Mouse (Mus musculus) cerebellum, adult 9-11 months (tissue): ENCODE measurements around the gene Rbms3.

Experiments used
- DNase-seq: peaks from one replicate; pipeline ENCODE4 v3.0.0; 2022

The Rbms3 gene

DNA sequence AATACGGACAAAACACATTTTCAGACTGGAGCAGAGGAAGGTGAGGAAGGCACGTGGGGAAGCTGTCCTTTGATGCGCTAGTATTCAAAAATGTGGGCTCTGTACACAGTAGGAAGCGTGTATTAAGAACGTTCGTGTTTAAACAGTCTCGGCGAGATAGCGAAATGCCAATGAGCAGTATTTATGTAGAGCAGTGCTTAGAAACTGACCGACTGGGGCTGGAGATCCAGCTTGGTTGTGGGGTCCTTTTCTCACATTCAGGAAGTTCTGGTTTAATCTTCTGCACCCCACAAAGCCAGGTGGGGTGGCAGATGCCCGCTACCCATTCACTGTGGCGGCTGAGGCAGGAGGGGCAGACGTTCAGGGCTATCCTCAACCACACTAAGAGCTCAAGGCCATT, 153.0 kb downstream of the Rbms3 start:
- no peak for DNase-seq

DNA sequence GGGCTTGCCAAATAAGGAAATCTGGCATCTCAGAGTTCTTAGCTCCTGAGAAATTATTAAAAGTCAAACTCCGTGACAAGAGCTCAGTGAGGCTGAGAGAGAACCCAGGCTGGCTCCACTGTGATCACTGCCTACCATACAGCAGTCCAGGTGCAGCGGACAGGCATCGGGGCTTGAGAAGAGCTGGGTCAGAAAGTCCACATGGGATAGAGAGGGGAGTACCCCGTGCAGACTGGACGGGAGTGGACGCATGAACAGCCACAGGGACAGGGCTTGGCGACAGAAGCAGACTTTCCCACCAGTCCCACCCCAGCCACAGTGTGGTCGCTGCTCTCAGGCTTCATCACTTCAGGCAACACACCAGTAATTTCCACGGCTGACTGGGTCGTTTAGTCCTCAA, 176.9 kb downstream of the Rbms3 start:
- DNase-seq: no peak

DNA sequence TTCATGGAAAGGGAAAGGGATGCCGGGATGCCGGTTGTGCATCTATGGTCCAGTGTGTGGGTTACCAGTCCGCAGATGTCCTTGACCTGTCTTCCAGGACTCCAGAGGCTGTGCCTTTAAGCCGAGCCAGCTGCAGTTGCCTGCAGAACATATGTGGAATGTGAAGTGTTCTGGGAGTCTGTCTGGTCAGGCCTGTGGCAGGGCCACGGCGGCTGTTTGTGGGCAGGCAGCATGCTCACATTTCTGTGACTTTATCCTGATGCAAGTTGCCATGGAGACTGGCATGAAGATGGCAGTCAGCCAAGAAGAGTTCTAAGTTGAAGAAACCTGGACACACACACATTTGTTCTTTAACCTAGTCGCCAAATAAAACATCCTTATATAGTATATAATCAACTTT, 187.1 kb downstream of the Rbms3 start:
- no peak for DNase-seq

DNA sequence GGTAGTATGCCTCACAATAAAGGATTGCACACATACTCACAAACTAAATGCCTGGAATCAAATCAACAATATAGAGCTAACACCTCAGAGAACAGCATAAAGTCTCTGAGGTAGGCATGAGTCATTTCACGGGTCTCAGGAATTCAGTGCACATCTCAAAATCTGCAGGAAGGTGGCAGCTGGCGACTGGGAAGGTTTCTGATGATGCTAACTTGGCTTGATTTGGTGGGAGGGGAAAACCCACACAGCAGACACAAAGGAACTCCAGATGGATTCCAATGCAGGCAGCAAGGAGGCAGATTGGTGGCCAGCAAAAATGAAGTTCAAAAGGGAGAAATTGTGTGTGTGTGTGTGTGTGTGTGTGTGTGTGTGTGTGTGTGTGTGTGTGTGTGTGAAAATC, 193.9 kb downstream of the Rbms3 start:
- no peak for DNase-seq

DNA sequence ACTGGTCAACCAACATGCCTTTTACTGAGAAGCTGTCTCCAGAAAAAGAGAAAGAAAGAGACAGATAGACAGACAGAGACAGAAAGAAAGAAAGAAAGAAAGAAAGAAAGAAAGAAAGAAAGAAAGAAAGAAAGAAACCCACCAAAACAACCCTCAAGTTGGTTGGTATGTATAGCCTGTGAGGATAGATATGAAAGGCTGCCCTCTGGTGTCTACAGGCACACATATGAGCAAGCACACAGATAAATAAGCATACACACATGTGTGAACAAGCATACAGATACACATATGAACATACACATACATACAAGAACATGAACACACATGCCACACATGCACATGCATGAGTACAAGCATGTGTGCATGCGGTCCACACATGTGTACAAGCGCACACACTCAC, 199.0 kb downstream of the Rbms3 start:
- DNase-seq: no peak

DNA sequence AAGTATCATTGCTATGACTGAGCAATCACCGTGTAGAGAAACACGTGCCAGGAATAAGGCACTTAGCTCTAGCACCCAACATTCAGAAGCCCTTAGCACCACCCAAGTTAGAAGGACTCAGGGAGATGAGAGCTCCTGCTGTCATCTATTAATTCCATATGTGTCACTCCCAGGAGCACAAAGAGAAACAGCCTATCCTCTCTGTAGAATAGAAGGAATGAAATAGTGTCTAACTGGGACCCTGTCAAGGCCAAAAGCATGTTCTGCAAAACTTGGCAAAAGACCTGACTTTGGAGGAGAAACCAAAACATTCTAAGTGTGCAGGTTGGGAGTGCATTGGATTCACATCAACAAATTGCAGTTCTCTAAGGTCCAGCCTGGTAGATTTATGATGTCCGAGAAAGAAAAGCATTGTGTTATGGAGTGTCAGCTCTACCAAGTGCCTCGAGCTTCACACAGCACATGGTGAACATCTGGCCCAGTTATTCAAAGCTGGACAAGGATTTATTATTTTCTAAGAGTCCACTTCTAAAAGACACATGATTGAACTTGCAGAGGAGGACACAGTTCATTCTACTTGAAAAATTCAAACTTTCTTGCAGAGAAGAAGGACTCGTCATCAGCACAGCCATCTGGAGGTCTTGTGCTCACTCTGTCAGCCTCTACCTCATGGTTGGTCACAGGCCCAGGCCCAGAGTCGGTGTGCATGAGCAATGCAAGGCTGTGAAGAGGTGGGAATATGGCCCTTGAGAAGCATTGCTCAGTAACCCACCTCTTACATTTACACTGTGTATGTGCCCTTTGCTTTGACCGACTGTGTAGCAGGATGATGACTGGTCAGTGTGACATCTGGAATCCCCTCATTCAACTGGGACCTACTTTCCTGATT, 200.3 kb downstream of the Rbms3 start:
- no peak for DNase-seq

DNA sequence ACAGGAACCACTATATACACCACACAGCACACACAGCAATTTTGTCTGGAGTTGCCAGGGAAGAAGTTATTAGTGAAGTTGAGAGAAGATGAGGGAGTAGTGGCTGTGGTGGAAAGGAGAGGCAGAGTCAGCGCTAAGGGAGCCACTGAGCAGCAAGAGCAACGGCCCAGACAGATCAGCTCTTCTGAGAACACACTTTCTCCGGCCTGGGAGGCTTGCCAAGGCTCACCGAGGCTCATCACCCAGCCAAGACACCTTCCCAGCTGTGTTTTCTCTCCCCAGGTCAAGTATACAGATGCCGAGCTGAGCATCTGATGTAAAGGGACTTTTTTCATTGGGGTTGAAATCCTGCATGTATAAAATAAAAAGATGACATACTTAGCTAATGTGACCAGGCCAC, 206.5 kb downstream of the Rbms3 start:
- DNase-seq: no peak

DNA sequence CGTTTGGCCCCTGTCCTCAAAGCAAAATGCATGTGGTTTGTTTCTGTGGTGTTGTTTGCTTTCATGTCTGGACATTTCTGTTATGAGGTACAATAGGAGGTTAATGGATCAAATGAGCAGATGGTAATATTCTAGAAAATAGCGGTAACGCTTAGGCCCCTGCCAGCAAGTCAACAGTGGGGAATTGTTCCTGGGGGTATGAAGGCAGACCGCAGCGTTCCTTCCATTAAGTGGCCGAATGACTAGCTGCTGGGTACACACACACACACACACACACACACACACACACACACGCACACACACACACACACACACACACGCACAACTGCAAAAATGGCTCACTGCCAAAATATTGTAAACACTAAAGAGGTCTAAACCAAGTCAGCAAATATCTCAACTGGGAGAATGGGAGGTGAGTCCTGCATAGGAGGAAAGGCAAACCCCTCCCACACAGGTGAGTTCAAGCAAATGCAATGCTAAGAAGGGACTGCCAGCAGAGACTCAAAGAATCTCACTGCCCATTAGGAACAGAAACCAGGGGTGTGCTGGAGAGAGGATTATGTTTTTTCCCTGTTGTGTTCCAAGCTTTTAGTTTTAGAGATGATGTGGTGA, 209.7 kb downstream of the Rbms3 start:
- no peak for DNase-seq

DNA sequence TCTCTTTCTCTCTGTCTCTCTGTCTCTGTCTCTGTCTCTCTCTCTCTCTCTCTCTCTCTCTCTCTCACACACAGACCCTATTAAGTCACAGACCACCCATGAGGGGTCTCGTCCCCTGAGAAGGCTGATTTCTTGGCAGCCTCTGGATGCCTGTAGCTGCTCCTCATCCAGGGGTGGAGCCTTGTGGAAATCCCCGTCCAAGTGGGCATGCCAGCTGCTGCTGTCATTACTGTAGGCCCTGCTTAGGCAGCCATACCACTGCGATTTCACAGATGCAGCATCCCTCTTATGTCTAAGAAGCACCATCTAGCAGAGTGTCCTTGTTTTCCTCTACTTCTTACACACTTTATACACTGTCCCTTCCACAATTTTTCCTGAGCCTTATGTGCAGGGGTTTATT, 216.5 kb downstream of the Rbms3 start:
- no peak for DNase-seq

DNA sequence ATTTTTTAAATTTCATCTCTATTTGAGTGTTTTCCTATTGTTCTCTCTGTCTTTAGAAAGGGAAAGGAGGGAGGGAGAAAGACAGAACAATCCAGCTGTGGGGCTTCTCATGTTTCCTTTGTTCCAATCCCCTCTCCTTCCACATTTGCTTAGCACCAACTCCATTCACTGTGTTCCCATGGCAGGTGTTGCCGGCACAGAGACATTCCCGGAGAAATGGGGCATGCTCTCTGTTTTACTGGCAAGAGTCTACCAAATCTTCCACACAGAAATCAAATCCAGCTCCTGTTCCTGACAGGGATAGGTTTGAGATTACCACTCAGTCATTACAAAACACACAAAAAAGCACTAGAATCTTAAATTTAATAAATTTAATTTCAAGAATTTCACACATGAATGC, 217.1 kb downstream of the Rbms3 start:
- no peak for DNase-seq

DNA sequence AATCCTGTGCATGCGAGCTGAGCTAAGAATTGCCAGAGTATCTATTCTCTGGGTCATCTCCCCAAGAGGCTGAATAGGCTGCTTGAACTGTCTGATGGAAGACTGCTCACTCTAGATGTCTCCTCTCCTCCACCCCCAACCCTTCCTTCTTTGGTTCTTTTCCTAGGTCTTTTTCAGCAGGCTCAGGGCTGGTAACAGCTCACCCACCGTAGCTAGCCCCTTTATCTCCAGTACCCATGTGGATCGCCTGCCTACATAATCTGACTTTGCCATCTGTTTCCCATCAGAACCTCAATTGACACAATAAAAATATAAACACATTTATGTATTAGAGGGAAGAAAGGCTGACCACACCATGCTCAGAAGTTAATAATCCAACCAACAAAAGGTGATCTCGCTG, 225.1 kb downstream of the Rbms3 start:
- DNase-seq: no peak

DNA sequence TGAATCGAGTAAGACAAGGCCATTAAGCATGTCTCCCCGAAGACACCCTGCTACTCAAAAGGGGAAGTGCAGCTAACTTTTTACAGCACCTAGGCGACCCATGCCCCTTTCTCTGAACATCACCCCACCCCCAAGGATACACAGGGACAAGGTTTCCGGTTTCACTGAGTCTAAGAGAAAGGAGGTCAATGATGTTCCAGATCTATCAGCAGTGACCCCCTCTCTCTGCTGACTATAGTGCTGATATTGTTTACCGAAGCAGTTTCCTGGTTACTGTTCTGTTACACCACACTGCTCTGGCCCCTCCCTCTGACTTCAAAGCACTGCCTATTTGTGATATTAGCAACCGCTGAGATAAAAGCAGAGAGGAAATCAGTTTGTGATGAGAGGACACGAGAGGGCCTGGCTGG, 229.4 kb downstream of the Rbms3 start:
- DNase-seq: no peak

DNA sequence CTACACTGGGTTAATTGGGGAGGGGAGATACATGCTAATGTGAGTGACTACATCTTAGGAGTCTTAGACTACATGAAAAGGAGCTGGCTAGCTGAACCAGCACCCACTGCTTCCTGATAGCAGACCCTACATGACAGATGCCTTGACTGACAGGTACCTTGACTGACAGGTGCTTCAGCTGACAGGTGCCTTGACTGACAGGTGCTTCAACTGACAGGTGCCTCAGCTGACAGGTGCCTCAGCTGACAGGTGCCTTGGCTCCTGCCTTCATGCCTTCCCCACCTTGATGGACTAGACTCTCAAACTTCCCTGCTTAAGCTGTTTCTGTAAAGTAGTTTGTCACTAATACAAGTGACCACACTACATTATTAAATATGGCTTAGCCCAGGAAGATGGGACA, 232.6 kb downstream of the Rbms3 start:
- DNase-seq: no peak

DNA sequence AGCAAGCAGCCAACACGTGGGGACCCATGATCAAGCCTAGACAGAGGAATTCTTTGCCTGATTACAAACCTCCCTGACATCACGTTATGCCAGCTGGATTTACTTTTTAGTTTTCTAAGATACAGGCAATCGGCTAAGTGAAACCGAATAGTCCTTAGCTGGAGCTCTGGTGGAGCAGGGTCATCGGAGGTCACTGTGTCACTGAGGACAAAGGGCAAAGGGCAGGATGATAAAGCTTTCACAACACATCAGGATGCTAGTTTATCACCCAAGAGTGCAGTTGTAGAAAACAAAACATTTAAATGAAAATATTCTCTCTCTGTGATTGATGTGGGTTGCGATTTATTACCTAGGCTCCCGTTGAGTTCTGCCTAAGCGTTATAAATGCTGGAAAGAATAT, 233.1 kb downstream of the Rbms3 start:
- DNase-seq: no peak

DNA sequence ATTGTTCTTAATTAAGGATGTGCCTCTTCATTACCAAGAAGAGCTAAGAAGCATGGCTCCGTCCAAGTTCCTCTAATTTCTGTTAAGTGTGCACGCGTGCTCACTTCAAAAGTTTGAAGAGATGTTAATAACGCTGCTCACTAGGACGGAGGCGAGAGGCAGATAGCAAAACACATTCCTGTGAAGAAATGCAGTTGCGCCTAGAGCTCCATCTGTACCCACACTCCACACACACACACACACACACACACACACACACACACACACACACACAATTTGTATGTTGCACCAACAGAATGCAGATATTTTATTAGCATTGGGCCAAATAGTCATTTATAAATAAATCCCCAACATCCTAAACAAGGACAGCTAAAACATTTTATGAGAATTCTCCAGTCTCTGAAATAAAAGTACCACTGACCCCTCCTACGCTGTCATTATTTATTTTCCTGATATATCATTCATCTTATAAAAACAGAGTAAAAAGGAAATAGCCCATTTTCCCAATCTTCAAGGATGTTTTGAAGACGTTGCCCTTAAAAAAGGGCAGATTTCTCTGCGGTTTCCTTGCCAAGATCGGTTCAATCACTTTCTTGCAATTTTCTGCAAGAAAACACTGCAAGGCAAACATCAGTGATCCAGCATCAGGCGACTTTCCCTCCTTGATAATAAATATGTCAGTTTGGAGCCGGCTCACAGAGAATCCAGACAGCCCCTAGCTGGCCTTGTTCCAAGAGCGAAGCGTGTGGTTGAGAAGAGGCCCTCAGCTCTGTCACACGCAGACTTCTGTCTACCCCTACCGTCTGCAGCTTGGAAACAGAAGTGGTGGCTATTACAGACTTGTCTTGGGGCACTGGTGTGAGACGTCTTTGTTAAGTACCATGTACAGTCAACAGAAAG, 235.8 kb downstream of the Rbms3 start:
- no peak for DNase-seq

DNA sequence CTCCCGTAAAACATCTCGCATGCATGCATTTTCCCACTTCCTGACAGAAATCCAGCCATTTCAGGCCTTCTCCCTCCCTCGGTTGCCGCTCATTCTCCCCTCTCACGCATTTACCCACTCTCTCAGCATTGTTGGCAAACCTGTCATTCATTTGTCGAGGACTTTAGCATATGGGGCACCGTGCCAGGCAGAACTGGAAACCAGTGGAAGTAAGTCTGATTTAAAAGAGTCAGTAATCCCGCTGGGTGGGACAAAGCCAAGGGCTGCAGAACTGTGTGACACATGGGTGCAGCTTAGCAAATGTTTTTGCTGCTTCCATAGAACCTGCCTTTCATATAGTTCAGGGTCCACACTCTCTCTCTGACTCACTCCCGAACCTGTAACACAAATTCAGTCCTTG, 241.7 kb downstream of the Rbms3 start:
- DNase-seq: no peak

DNA sequence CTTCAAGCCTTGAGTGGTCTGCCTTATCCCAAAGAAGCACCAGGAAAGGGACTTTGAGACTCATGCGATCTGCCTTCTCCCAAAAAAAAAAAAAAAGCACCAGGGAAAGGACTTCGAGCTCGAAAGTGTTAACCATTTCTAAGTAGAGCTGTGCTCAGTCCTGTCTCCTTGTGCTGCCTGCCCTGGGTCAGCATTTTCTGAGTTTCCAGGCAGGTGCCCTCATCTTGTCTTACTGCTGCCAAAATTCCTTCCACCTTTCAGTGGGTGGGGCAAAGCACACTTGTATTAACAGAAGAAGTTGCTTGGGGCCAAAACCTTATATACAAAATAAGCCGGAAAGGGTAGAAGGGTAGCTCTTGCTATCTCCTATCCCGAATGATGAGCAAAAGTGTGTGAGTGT, 248.8 kb downstream of the Rbms3 start:
- no peak for DNase-seq

DNA sequence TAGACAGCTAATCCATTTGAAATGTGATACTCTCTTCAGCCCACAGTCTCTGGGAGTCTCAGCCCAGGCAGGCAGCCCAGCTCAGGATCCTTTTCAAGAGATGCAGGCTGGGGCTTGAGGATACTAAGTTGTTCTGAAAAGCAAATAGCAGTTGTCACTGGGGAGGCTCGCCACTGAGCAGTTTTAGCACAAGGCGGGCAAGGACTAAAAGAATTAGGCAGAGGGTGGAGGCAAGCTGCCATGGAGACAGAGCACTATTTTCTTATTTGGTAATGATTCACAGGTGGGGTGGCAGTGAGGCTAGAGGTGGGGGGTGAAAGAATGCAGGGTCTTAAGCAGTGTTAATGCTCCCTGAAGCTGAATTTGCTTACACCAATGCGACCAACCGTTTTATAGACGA, 249.6 kb downstream of the Rbms3 start:
- DNase-seq: no peak

DNA sequence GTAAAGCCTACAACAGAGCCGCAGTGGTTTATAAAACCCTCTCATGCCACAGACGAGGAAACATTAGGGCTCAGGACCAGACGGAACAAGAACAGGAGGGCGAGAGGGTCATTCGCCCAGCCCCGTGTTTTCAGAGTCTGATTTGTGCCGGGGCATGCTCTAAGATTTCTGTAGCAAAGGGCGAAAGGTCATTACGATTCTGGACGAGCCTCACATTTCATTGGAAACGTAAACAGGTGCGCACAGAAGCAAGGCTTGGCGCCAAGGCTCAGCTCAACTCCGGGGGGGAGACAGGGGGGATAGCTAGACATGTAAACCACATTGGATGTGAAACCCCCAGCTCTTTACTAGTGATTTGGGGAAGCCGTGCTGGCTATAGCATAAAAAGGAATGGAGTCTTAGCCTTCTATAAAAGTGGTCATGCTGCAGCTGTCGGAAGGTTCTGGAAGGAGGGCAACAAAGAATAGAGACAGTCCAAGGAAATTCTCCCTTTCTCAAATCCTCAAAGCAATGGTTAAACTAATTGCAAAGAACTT, 250.2 kb downstream of the Rbms3 start:
- DNase-seq: no peak

DNA sequence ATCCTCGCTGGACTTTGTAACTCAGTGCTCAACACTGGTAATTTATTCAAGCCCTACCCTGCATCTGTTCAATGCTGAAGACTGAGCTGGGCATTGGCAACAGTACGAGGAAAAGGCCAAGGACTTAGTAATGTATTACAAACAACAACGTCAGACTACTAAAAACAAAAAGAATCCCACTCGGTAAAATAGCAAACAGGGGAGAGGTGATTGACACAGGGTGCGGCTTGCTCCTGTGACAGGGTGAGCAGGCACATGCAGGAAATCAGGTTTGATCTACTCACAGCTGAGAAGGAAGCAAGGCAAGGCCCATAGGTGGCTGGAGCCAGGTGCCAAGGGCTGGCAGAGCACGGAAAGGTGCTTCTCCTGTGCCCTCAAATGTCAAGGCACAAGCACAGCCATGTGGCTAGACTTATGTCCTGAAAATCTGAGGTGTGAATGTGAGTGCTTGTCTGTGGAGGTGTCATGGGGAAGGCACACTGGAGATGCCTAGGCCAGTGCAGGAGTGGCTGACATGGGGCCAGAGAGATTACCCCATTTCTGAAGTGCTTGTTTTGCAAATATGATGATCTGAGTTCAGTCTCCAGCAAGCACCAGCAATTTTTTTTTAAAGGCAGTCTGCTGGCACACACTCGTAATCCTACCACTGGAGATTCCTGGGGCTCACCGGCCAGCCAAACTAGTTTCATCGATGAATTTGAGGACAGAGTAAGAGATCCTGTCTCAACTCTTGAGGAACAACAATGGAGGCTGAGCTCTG, 251.4 kb downstream of the Rbms3 start:
- no peak for DNase-seq

DNA sequence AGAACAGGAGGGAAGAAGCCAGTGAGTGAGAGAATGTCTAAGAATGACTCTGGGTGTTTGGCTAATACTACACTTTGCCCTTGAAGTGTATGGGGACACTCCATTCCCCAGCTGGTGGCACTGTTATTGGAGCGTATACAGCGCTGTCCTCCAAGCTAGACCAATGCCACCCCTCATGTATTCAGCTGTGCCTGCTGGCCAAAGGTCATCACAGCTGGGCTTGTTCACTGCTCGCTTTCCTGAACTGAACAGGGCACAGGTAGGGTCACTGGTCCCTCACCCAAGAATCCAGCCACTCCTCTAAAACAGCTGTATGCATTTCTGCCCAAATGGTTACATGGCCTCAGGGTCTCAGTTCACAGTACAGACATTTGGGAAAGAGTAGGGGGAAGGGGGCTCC, 253.9 kb downstream of the Rbms3 start:
- DNase-seq: no peak

DNA sequence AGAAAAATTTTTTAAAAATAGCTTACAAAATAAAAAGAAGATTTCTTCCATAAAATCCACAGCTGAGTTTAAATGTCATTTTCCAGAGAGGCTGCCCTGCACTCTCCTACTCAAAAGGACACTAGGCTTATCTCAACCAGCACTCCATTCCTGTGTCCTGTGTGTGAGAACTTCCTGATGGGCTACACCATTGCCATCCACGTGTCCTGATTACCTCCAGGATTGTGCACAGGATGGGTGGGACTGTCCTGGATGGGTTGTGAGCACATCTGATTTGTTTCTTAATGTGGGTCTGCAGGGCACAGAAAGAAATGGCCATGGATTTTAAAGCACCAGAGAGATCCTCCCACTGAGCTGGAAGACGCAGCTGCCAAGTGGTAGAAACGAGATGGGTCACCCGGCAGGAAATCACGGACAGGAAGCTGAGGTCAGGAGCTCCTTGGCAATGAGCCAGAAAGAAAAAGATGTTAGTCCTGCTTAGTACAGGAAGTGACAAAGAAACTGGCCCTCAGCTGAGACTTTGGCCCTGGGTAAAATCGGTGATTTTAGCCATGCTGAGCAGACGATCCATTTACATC, 256.5 kb downstream of the Rbms3 start:
- DNase-seq: no peak
